Mouse (Mus musculus) embryonic fibroblast, embryonic 13.5 days (primary cell): ENCODE measurements around the gene Hoxc6.

Experiments used
- CTCF ChIP-seq: IDR thresholded peaks from 2 replicates; pipeline ENCODE4 v1.5.1; 2011; ENCODE audit warnings: mild to moderate bottlenecking, control low read depth, low read length, moderate library complexity, borderline replicate concordance; ENCODE audit not compliant: insufficient read depth
- POLR2A ChIP-seq: IDR thresholded peaks from 2 replicates; pipeline ENCODE4 v1.6.1; 2011; ENCODE audit warnings: low read depth, mild to moderate bottlenecking, control low read depth, low read length, moderate library complexity

DNA sequence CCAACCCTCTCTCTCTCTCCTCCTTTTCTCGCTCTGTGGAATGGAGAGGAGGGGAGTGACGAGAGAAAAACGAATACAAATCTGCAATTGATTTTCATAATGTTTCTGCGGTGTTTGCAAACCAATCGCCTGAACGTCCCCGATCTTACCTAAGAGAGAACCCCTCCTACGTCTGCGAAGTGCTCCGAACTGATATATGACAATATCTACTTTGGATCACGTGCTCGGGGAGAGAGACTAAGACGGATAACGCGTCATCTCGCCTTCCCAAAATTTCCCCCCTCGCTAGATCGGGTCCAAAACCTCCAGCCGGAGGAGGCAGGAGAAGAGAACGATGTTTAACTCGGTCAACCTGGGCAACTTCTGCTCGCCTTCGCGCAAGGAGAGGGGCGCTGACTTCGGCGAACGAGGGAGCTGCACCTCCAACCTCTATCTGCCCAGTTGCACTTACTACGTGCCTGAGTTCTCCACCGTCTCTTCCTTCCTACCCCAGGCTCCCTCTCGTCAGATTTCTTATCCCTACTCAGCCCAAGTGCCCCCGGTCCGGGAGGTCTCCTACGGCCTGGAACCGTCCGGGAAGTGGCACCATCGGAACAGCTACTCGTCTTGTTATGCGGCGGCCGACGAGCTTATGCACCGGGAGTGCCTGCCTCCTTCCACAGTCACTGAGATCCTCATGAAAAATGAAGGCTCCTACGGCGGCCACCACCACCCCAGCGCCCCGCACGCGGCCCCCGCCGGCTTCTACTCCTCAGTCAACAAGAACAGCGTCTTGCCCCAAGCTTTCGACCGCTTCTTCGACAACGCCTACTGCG lies 43.7 kb upstream of the Hoxc6 start, which contains the start of gene Hoxc11:
- TF ChIP-seq POLR2A (no peak), CTCF (no peak)
